ENCODE assay signal across 9 mouse cellular contexts in genomic region chr14:33313624-33314023, GRCm38 (mm10).
DNase-seq lines count a peak whose midpoint lies in the region; ATAC-seq and TF ChIP-seq lines count a peak whose summit lies in the region.
"Had no signal": no experiment of that assay in that cellular context is flagged by ENCODE, and none has a peak within 500 bp of the region (broad histone marks: within the 10 kb centered on the region; RNA-seq: fewer than 3 reads in every experiment).

No protein-coding gene starts in this region.

- H3K27me3 ChIP-seq in heart, embryonic 14.5 days (ENCODE audit: control insufficient read depth, insufficient read depth, low read length), result peaks cover 5% of the 10 kb centered on the region
- H3K27me3 ChIP-seq in liver, postnatal 0 days (ENCODE audit: insufficient read depth, low read length), result no peaks in the 10 kb centered on the region
- no peaks in the 10 kb centered on the region for H3K27me3 ChIP-seq in neural tube, embryonic 14.5 days (ENCODE audit: control insufficient read depth, insufficient read depth, low read length)

- H3K9me3 ChIP-seq in heart, embryonic 14.5 days (ENCODE audit: control insufficient read depth, low read length), result no peaks in the 10 kb centered on the region
- H3K9me3 ChIP-seq in liver, postnatal 0 days (ENCODE audit: low read length), result no peaks in the 10 kb centered on the region
- no peaks in the 10 kb centered on the region for H3K9me3 ChIP-seq in neural tube, embryonic 14.5 days (ENCODE audit: control insufficient read depth, low read length)
- H3K9me3 ChIP-seq: liver, embryonic 15.5 days had no signal

- peak; percentile 69 for DNase-seq in CD4-positive, CD25-positive, alpha-beta regulatory T cell, adult 2 months (ENCODE audit: low read depth, low spot score)
- DNase-seq in adrenal gland, adult 18-20 months (ENCODE audit: low spot score in 2 of 2), result peak; percentile 47 to 54
- DNase-seq in embryo, embryonic 11.5 days (ENCODE audit: low read depth, low spot score), result peak; percentile 72
- DNase-seq in kidney, postnatal 10 days, result peak; percentile 75
- DNase-seq in liver, postnatal 0 days, result peak; percentile 62
- peak; percentile 66 for DNase-seq in thymus, postnatal 4 days

- no peak overlapping the region for H3K4me3 ChIP-seq in heart, embryonic 14.5 days (ENCODE audit: control insufficient read depth in 1 of 2, insufficient read depth in 1 of 2, low read depth in 1 of 2, low read length in 2 of 2)
- H3K4me3 ChIP-seq in liver, postnatal 0 days (ENCODE audit: low read depth, low read length), result no peak overlapping the region
- no peak overlapping the region for H3K4me3 ChIP-seq in neural tube, embryonic 14.5 days (ENCODE audit: low read depth, low read length)
- H3K4me3 ChIP-seq: liver, embryonic 15.5 days had no signal

- H3K4me2 ChIP-seq in heart, embryonic 14.5 days (ENCODE audit: low read length), result 0 out of 2 replicates have a peak overlapping the region, but pooled peaks have one; percentile 21
- H3K4me2 ChIP-seq in liver, postnatal 0 days (ENCODE audit: low read depth, low read length), result no peak overlapping the region
- H3K4me2 ChIP-seq in neural tube, embryonic 14.5 days (ENCODE audit: low read depth, low read length), result no peak overlapping the region
- H3K4me2 ChIP-seq: liver, embryonic 15.5 days had no signal

- no peak overlapping the region for H3K27ac ChIP-seq in heart, embryonic 14.5 days (replicated peaks in 1 of 2; ENCODE audit: control insufficient read depth in 1 of 2, insufficient read depth in 1 of 2, low read depth in 2 of 2, low read length in 2 of 2)
- H3K27ac ChIP-seq in liver, postnatal 0 days (ENCODE audit: low read depth), result no peak overlapping the region
- no peak overlapping the region for H3K27ac ChIP-seq in neural tube, embryonic 14.5 days (ENCODE audit: low read depth, low read length)
- H3K27ac ChIP-seq: liver, embryonic 15.5 days had no signal

- no peak for TF ChIP-seq EP300 in liver, postnatal 0 days (IDR thresholded peaks at IDR 0.05; ENCODE audit: low read depth)

- no peak overlapping the region for H3K9ac ChIP-seq in heart, embryonic 14.5 days (ENCODE audit: low read length)
- no peak overlapping the region for H3K9ac ChIP-seq in liver, postnatal 0 days (replicated peaks)
- H3K9ac ChIP-seq in neural tube, embryonic 14.5 days (replicated peaks; ENCODE audit: low read depth, low read length), result no peak overlapping the region
- H3K9ac ChIP-seq: liver, embryonic 15.5 days had no signal

- ATAC-seq in heart, embryonic 14.5 days (ENCODE audit: insufficient number of reproducible peaks, insufficient read depth, low FRiP score, low read depth), result no peak
- ATAC-seq in liver, postnatal 0 days, result peak; percentile 56
- peak; percentile 75 for ATAC-seq in neural tube, embryonic 14.5 days (ENCODE audit: low read depth)

- WGBS in heart, embryonic 14.5 days, result 0% methylated on average over 4 of the region's 4 CpGs
- WGBS in liver, postnatal 0 days (ENCODE audit: insufficient replicate concordance), result 0% methylated on average over 4 of the region's 4 CpGs
- WGBS in neural tube, embryonic 14.5 days, result 1% methylated on average over 4 of the region's 4 CpGs

- no peaks in the 10 kb centered on the region for H3K36me3 ChIP-seq in heart, embryonic 14.5 days (ENCODE audit: control insufficient read depth, insufficient read depth, low read length)
- H3K36me3 ChIP-seq in liver, postnatal 0 days (replicated peaks; ENCODE audit: insufficient read depth, low read length), result no peaks in the 10 kb centered on the region
- no peaks in the 10 kb centered on the region for H3K36me3 ChIP-seq in neural tube, embryonic 14.5 days (ENCODE audit: control insufficient read depth, insufficient read depth, low read length)
- H3K36me3 ChIP-seq: liver, embryonic 15.5 days had no signal

- no peaks in the 10 kb centered on the region for H3K4me1 ChIP-seq in heart, embryonic 14.5 days (ENCODE audit: control insufficient read depth in 2 of 2, insufficient read depth in 2 of 2, low read length in 2 of 2)
- no peaks in the 10 kb centered on the region for H3K4me1 ChIP-seq in liver, postnatal 0 days (ENCODE audit: insufficient read depth)
- H3K4me1 ChIP-seq in neural tube, embryonic 14.5 days (ENCODE audit: control insufficient read depth, insufficient read depth, low read length), result no peaks in the 10 kb centered on the region
- H3K4me1 ChIP-seq: liver, embryonic 15.5 days had no signal

- peak; percentile 97 for TF ChIP-seq CTCF in liver, postnatal 0 days (IDR thresholded peaks at IDR 0.05; ENCODE audit: low read depth)
